Mouse (Mus musculus) lung, adult 2 months (tissue): Measurements from ENCODE around the gene Aldh1a3. TPM values are rescaled to one million over a fixed set of nuclear protein-coding genes. Genes with fewer than 3 reads are reported as not detected.

Experiments
- DNase-seq: peaks from one replicate; pipeline ENCODE4 v3.0.0; 2022
- H3K4me1 ChIP-seq: fragments of 200-500 bp; 2 replicates; pipeline ENCODE4 v1.6.1; 2011; ENCODE audit warnings: low read length; ENCODE audit not compliant: control insufficient read depth, insufficient read depth
- H3K4me3 ChIP-seq: fragments of 200-500 bp; replicated peaks from 2 replicates; pipeline ENCODE3; 2011; ENCODE audit warnings: low read depth, mild to moderate bottlenecking, control low read depth, low read length; ENCODE audit errors: extremely low read depth
- CTCF ChIP-seq: fragments of 200-500 bp; IDR thresholded peaks from 2 replicates; pipeline ENCODE4 v1.5.1; 2011; ENCODE audit warnings: mild to moderate bottlenecking, low read length, control low read depth; ENCODE audit not compliant: insufficient read depth
- POLR2A ChIP-seq: fragments of 200-500 bp; IDR thresholded peaks from 2 replicates; pipeline ENCODE4 v1.6.1; 2011; ENCODE audit warnings: low read depth, mild to moderate bottlenecking, control low read depth, low read length, borderline replicate concordance; ENCODE audit errors: extremely low read depth
- WGBS: fragments of 180-500 bp; shearing (Covaris S2); methylation state at CpG from one replicate; pipeline ENCODE4 v1.1.7; 2018; 5-methylcytosine and 5-hydroxymethylcytosine counted together
- polyA plus RNA-seq: library from polyadenylated mRNA; depleted of rRNA; stranded (reverse); fragments of >200 nt; gene quantifications from 2 replicates; pipeline ENCODE4 v1.2.3, GENCODE M21; 2012; rRNA removed

Gene Aldh1a3
- polyA plus RNA-seq = 0.41 and 0.53 TPM in 2 replicates

DNA sequence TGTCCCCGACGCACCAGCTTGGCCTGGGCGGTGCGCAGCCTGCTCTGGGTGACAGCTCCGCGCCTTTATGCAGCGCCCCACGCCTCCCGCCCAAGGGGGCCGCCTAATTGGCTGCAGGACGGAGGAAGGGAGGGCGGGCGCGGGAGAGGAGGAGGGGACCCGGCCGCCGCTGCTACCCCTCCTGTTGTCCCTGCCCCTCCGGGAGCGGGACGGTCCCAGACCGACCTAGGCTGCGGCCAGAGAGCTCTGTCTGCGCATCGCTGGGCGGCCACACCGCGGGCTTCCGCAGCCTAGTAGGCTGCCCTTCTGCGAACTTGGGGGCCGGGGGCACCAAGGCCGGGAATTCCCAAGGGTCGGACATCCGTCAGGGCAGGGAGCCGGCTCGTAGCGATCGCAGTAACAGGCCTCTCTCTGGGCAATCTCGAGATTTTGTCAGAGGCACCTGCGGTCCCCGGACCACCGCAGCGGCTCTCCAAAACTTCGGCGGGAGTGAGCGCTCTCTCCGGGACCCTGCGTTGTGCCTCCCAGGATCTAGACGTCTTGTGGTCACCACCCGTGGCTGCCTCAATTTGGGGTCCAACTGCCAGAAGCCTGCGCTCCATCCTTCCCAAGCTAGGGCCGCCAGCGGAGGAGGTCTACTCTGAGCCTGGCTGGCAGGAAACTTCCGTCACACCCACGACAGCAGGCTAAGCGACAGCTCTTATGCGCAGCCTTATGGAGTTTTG, at the start of gene Aldh1a3:
Aldh1a3 (minus strand) TSS at position 81 of the 725 bp plus-strand sequence.
- Histone ChIP-seq H3K4me1 (peaks cover 2% of the 10 kb centered on the region), H3K4me3 (no peak within 1 kb of the TSS)
- WGBS = 0% methylated on average over 49 of the region's 56 CpGs
- DNase-seq = no peak
- TF ChIP-seq POLR2A = no peak
- no peak for TF ChIP-seq CTCF

- DNase-seq = no peak
- 61% methylated on average over 8 of the region's 8 CpGs for WGBS
- TF ChIP-seq POLR2A = no peak
- TF ChIP-seq CTCF = no peak
- H3K4me1 ChIP-seq = no peaks in the 10 kb centered on the region
- H3K4me3 ChIP-seq = no peak overlapping the region
Observed at GRCm38 (mm10) chr7:66476289-66476688, 49.0 kb upstream of the Aldh1a3 start.

- Histone ChIP-seq H3K4me1 (no peaks in the 10 kb centered on the region), H3K4me3 (no peak overlapping the region)
- WGBS = 47% methylated on average over 12 of the region's 12 CpGs
- DNase-seq = no peak
- no peak for TF ChIP-seq CTCF
- TF ChIP-seq POLR2A = no peak
Observed at GRCm38 (mm10) chr7:66471641-66472216, 44.4 kb upstream of the Aldh1a3 start.

- no peak for DNase-seq
- WGBS = 93% methylated on average over 14 of the region's 14 CpGs
- Histone ChIP-seq H3K4me1 (no peaks in the 10 kb centered on the region), H3K4me3 (no peak overlapping the region)
- no peak for TF ChIP-seq POLR2A
- no peak for TF ChIP-seq CTCF
Observed at GRCm38 (mm10) chr7:66466641-66467040, 39.3 kb upstream of the Aldh1a3 start.

DNA sequence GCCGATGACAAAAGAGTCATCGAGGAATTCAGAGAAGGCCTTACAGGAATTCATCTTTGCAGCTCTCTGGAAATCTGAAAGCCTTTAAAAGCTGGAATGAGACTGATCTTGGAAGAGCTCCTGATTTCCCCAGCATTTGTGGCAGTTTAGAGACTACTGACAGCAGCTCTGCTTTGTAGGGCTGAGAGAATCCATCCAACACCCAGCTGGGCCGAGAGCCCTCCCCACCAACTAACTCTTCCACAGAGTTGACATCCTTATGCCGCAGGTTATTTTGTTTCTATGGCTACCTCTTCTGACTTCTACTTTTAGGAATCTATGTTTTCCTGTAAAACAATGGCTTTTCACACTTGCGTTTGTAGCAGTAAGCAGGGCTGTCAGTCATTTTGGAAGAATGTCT, 37.9 kb upstream of the Aldh1a3 start:
- 67% methylated on average over 5 of the region's 5 CpGs for WGBS
- Histone ChIP-seq H3K4me1 (no peaks in the 10 kb centered on the region), H3K4me3 (no peak overlapping the region)
- TF ChIP-seq POLR2A (no peak), CTCF (no peak)
- DNase-seq = no peak

GRCm38 (mm10) chr7:66463081-66463480, 35.8 kb upstream of the Aldh1a3 start:
- no peak for DNase-seq
- Histone ChIP-seq H3K4me1 (no peaks in the 10 kb centered on the region), H3K4me3 (no peak overlapping the region)
- WGBS = 93% methylated on average over 1 of the region's 1 CpGs
- TF ChIP-seq CTCF = no peak
- TF ChIP-seq POLR2A = no peak

- Histone ChIP-seq H3K4me3 (no peak overlapping the region), H3K4me1 (no peaks in the 10 kb centered on the region)
- TF ChIP-seq CTCF (no peak), POLR2A (no peak)
- 59% methylated on average over 12 of the region's 12 CpGs for WGBS
- no peak for DNase-seq
Observed at GRCm38 (mm10) chr7:66451622-66452295, 24.4 kb upstream of the Aldh1a3 start.

GRCm38 (mm10) chr7:66449971-66450752, 22.8 kb upstream of the Aldh1a3 start:
- Histone ChIP-seq H3K4me3 (no peak overlapping the region), H3K4me1 (no peaks in the 10 kb centered on the region)
- TF ChIP-seq CTCF (no peak), POLR2A (no peak)
- WGBS = 11% methylated on average over 16 of the region's 16 CpGs
- no peak for DNase-seq
